Mouse (Mus musculus) liver, adult 2 months (tissue): ENCODE measurements around the gene Dgkq. TPM values are rescaled to one million over a fixed set of nuclear protein-coding genes. Genes with fewer than 3 reads are reported as not detected.

Experiments used
- DNase-seq: peaks from one replicate; pipeline ENCODE4 v3.0.0-alpha.2; 2011; ENCODE audit warnings: low read depth, low spot score; ENCODE audit errors: extremely low read depth
- H3K27ac ChIP-seq: fragments of 200-500 bp; replicated peaks from 2 replicates; pipeline ENCODE4 v1.5.1; 2012; ENCODE audit warnings: low read depth, mild to moderate bottlenecking, control low read depth, inconsistent platforms, low read length; ENCODE audit not compliant: insufficient read depth
- H3K27me3 ChIP-seq: fragments of 200-500 bp; 2 replicates; pipeline ENCODE4 v1.6.1; 2012; ENCODE audit warnings: mild to moderate bottlenecking, moderate library complexity, low read length, inconsistent platforms; ENCODE audit not compliant: control insufficient read depth, insufficient read depth
- H3K36me3 ChIP-seq: fragments of 200-500 bp; 2 replicates; pipeline ENCODE4 v1.6.1; 2012; ENCODE audit warnings: low read length, inconsistent platforms; ENCODE audit not compliant: control insufficient read depth, insufficient read depth
- H3K4me1 ChIP-seq: fragments of 200-500 bp; 2 replicates; pipeline ENCODE4 v1.6.1; 2011; ENCODE audit warnings: low read length; ENCODE audit not compliant: control insufficient read depth, insufficient read depth
- H3K4me3 ChIP-seq: fragments of 200-500 bp; 2 replicates; pipeline ENCODE4 v1.5.1; 2011; ENCODE audit warnings: low read depth, mild to moderate bottlenecking, control low read depth, low read length, moderate library complexity; ENCODE audit not compliant: insufficient read depth
- H3K79me2 ChIP-seq: fragments of 200-500 bp; 2 replicates; pipeline ENCODE4 v1.6.1; 2012; ENCODE audit warnings: inconsistent platforms, mild to moderate bottlenecking, low read length, moderate library complexity; ENCODE audit not compliant: control insufficient read depth, insufficient read depth
- H3K9ac ChIP-seq: fragments of 200-500 bp; 2 replicates; pipeline ENCODE4 v1.6.1; 2012; ENCODE audit warnings: low read depth, mild to moderate bottlenecking, control low read depth, inconsistent platforms, low read length
- CTCF ChIP-seq: fragments of 200-500 bp; IDR thresholded peaks from 2 replicates; pipeline ENCODE4 v1.5.1; 2011; ENCODE audit warnings: low read depth, low read length, control low read depth
- POLR2A ChIP-seq: fragments of 200-500 bp; IDR thresholded peaks from 2 replicates; pipeline ENCODE4 v1.6.1; 2011; ENCODE audit warnings: low read length, control low read depth; ENCODE audit not compliant: insufficient read depth; ENCODE audit errors: extremely low read depth
- WGBS: fragments of 180-500 bp; shearing (Covaris S2); methylation state at CpG from one replicate; pipeline ENCODE4 v1.1.7; 2018; 5-methylcytosine and 5-hydroxymethylcytosine counted together
- polyA plus RNA-seq: library from polyadenylated mRNA; depleted of rRNA; stranded (reverse); fragments of >200 nt; gene quantifications from 2 replicates; pipeline ENCODE4 v1.2.3, GENCODE M21; 2012
- total RNA-seq: library from RNA; depleted of rRNA; stranded (reverse); fragments of >200 nt; gene quantifications from 2 replicates; pipeline ENCODE4 v1.2.3, GENCODE M21; 2014

Gene Dgkq
- total and polyA plus RNA-seq, 2 experiments, result 16.3 to 28.2 TPM

GRCm38 (mm10) chr5:108662772-108663171 is 6.7 kb downstream of the Dgkq start:
- TF ChIP-seq POLR2A (no peak), CTCF (no peak)
- DNase-seq, result no peak
- Histone ChIP-seq H3K4me3 (no peak overlapping the region), H3K9ac (no peak overlapping the region), H3K27me3 (no peaks in the 10 kb centered on the region), H3K36me3 (no peaks in the 10 kb centered on the region), H3K4me1 (peaks cover 18% of the 10 kb centered on the region), H3K79me2 (peaks cover 17% of the 10 kb centered on the region), H3K27ac (no peak overlapping the region)
- 76% methylated on average over 4 of the region's 4 CpGs for WGBS

- peak; percentile 71 for DNase-seq
- Histone ChIP-seq H3K9ac (peak overlapping the region; percentile 85), H3K27me3 (no peaks in the 10 kb centered on the region), H3K4me1 (peaks cover 18% of the 10 kb centered on the region), H3K27ac (peak overlapping the region; percentile 80), H3K79me2 (peaks cover 17% of the 10 kb centered on the region), H3K36me3 (peaks cover 2% of the 10 kb centered on the region; the same call in 1 of the 2 replicates), H3K4me3 (peak overlapping the region; percentile 84)
- TF ChIP-seq CTCF (no peak), POLR2A (peak; percentile 83; the same call in 1 of the 2 replicates)
- 21% methylated on average over 36 of the region's 36 CpGs for WGBS
These were observed 8.7 kb downstream of the Dgkq start for GRCm38 (mm10) chr5:108660632-108661268.

DNA sequence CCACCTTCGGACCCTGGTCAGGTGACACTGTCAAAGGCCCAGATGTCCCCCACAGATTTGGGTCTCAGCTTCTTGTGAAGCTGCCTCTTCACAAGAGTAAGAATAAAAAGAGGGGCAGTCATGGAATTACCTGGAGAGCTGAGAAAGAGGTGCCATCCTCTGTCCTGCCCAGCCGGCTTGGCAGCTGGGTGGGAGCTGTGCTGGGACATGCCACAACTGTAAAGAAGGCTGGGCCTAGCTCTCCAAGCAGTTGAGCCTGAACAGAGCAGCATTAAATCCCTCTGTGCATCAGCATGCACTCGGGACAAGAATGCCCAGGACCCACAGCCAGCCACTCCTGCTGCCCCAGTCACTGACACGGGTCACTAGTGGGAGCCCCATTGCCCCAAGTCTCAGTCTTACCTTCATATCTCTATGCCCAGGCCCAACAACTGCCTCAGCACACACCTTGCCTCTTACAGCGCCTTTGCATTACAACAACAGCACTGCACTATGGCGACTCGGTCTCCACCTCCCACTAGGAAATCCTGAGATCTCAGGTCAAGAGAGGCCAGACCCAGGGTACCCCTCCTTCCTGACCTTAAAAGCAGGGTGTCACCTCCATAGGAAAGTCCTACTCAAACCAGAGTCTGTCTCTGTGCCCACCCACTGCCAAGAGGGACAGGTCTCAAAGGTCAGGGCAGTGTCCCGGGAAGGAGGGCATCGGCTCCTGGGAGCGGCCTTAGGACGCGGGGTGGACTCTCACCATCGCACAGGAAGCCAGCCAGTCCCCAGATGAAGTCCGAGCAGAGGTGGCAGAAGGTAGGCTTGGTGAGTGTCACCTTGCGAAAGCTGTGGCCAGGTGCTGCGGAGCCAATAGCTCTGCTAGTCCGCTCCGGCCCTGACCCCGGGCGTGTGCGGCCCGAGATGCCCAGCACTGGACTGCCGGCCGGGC is 9.5 kb downstream of the Dgkq start, which contains the start of gene Idua:
TSS of gene Idua (plus strand) at position 634 of the 934 bp plus-strand sequence.
- H3K27ac ChIP-seq, result peak within 1 kb of the TSS; percentile 80
- peak; percentile 77 for DNase-seq
- TF ChIP-seq CTCF (no peak), POLR2A (no peak)
- peak within 1 kb of the TSS; percentile 85 for H3K9ac ChIP-seq
- peaks cover 5% of the 10 kb centered on the region; the same call in 1 of the 2 replicates for H3K36me3 ChIP-seq
- peak within 1 kb of the TSS; percentile 84 for H3K4me3 ChIP-seq
- peaks cover 18% of the 10 kb centered on the region for H3K4me1 ChIP-seq
- H3K79me2 ChIP-seq, result peaks cover 17% of the 10 kb centered on the region
- WGBS, result 5% methylated on average over 24 of the region's 24 CpGs
- H3K27me3 ChIP-seq, result no peaks in the 10 kb centered on the region

DNA sequence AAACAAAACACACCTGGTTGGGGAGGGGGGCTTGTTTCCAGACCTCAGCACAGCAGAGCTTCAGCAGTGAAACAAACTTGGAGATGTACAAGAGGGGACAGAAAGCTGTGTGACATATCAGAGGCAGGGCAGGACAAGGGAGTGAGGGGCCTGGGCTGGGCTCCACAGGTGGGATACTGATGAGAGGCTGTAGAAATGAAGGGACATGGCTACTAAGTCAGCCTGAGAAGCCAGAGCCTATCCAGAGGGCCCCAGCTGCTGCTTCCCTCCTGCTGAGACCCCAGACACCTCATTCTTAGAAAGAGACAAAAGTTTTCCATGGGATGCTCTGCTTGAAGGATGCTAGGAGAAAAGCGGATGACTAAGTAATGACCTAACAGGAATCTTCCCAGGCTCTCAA is 10.9 kb downstream of the Dgkq start:
- no peak overlapping the region for H3K27ac ChIP-seq
- DNase-seq, result no peak
- no peak for TF ChIP-seq POLR2A
- TF ChIP-seq CTCF, result no peak
- H3K9ac ChIP-seq, result no peak overlapping the region
- peaks cover 18% of the 10 kb centered on the region for H3K4me1 ChIP-seq
- no peaks in the 10 kb centered on the region for H3K27me3 ChIP-seq
- H3K79me2 ChIP-seq, result peaks cover 17% of the 10 kb centered on the region
- H3K4me3 ChIP-seq, result no peak overlapping the region
- peaks cover 15% of the 10 kb centered on the region for H3K36me3 ChIP-seq
- WGBS, result 100% methylated on average over 1 of the region's 1 CpGs

DNA sequence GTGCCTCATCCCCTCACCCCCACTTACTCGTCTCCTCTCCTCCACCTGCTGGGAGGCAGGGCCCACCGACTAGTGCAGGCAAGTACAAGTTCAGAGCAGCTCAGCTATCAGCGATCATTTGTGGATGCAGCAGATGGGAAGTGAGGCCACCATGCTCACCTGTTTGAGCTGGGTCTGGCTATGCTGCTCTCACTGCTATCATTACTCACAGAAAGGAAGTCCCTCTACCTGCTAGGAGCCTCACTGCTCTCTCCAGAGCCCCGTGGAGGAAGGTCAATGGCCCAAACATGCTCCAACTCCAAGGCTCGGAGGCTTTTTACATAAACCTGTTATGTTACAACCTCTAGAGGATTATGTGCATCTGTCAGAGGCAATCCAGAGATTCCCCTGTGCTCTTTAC is 12.1 kb downstream of the Dgkq start:
- TF ChIP-seq CTCF (no peak), POLR2A (no peak)
- 83% methylated on average over 5 of the region's 5 CpGs for WGBS
- H3K36me3 ChIP-seq, result peaks cover 17% of the 10 kb centered on the region
- no peak for DNase-seq
- H3K79me2 ChIP-seq, result peaks cover 17% of the 10 kb centered on the region
- H3K27ac ChIP-seq, result no peak overlapping the region
- no peak overlapping the region for H3K9ac ChIP-seq
- H3K27me3 ChIP-seq, result no peaks in the 10 kb centered on the region
- peaks cover 18% of the 10 kb centered on the region for H3K4me1 ChIP-seq
- no peak overlapping the region for H3K4me3 ChIP-seq
